Mouse (Mus musculus): ENCODE measurements around the gene Cox7a1.

- TF ChIP-seq CTCF (IDR thresholded peaks at IDR 0.05; ENCODE audit: low read depth, low read length) (no peak), POLR2A (IDR thresholded peaks at IDR 0.05; ENCODE audit: extremely low read depth, insufficient read depth, low read length) (no peak)
These were observed 33.3 kb downstream of the Cox7a1 start for GRCm38 (mm10) chr7:30217277-30217676.
